Mouse (Mus musculus): ENCODE measurements around the gene Sorbs2. TPM values are rescaled to one million over a fixed set of nuclear protein-coding genes. Genes with fewer than 3 reads are reported as not detected.

The Sorbs2 gene
- total RNA-seq, 2 experiments from 2014 or later, result 192 to 195 TPM

- no peak for DNase-seq (ENCODE audit: low spot score in 2 of 2)
- no peak for TF ChIP-seq CTCF (conservative IDR thresholded peaks at IDR 0.05)
- H3K4me3 ChIP-seq, result no peak overlapping the region
- no peak overlapping the region for H3K27ac ChIP-seq
Measured at GRCm38 (mm10) chr8:45677114-45677853, 169.7 kb downstream of the Sorbs2 start.

DNA sequence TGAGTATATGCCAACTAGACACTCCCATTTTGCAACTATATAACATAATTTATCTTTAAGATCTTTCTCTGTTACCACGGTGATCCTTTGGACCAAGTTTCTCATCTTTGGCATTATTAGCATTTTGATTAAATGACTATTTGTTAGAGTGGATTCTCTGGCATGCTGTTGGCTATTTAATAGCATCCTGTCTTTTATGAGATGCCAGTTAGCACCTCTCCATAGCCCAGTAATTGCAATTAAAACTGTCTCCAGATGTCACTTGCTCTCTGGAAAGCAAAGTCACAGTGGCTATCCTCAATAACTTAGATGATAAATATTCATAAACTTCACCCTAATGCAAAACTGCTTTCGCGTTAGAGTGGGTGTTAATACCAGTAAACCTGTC, 170.3 kb downstream of the Sorbs2 start:
- H3K27ac ChIP-seq, result no peak overlapping the region
- H3K4me3 ChIP-seq, result no peak overlapping the region
- no peak for DNase-seq (ENCODE audit: low spot score in 2 of 2)
- no peak for TF ChIP-seq CTCF (conservative IDR thresholded peaks at IDR 0.05)

- TF ChIP-seq CTCF (conservative IDR thresholded peaks at IDR 0.05), result no peak
- H3K27ac ChIP-seq, result no peak overlapping the region
- no peak for DNase-seq (ENCODE audit: low spot score in 2 of 2)
Measured at GRCm38 (mm10) chr8:45681171-45681570, 173.6 kb downstream of the Sorbs2 start.

DNA sequence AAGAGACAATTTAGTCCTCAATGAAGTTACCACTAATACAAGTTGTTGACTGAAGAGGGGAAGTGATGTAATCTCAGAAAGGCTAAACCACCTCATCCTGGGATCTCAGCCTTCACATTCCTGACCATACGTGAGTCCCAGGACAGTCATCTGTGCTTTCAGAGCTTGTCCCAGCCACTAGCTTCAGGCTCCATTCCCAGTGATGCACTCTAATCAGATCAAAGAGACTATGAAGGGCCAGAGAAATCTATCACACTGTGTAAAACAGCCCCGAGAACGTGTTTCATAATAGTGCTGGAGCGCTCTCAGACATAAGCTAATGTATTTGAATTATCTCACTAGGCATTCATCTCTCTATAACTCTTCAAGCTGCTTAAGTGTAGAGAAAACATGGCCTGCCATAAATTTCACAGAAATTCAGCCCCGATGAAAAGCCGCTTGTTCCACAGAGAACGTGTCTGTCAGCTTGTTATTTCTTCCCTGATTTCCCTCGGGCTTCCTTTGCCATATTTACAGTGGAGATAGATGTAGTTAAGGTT, 175.3 kb downstream of the Sorbs2 start:
- H3K4me3 ChIP-seq, result no peak overlapping the region
- no peak for TF ChIP-seq CTCF (conservative IDR thresholded peaks at IDR 0.05)
- no peak overlapping the region for H3K27ac ChIP-seq
- DNase-seq (ENCODE audit: low spot score in 2 of 2), result no peak

More at GRCm38 (mm10) chr8:45681171-45681570, 173.6 kb downstream of the Sorbs2 start:
- no peak overlapping the region for H3K4me3 ChIP-seq

DNA sequence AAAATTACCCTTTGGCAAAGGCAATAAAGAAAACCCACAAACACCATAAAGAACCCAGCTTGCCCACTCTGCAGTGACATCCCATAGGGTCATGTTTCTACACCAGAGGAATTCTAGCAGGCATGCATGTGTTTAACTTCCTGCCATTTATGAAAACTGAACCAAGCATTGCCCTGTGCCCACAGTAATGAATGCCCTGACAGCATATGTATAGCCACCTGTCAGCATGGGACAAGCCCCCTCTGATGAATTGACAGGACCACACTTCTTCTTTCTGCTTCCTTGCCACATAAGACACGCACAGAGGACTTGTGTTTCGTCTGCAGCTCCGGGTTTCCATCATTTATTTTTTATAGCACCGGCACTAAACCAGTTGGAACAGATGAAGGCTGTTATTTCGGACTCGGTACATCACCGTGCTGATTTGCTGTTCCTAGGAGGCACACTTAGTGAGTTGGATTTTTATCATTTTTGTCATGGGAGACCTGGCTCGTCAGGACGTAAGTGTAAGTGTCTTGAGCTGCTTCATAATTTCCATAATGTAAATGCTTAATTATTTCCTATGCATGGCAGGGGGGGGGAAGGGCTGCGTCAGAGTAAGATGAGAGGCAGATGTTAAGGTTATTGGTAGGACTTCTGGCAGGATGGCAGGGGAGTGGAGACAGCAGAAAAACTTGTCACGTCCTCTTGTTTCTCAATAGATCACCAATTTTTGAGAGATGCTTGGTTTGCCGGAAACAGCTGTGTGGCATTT, 180.5 kb downstream of the Sorbs2 start:
- H3K4me3 ChIP-seq, result peak overlapping the region; percentile 4; the same call in 1 of the 2 replicates
- DNase-seq (ENCODE audit: low spot score in 2 of 2), result no peak
- H3K27ac ChIP-seq, result peak overlapping the region; percentile 62
- no peak for TF ChIP-seq CTCF (conservative IDR thresholded peaks at IDR 0.05)

DNA sequence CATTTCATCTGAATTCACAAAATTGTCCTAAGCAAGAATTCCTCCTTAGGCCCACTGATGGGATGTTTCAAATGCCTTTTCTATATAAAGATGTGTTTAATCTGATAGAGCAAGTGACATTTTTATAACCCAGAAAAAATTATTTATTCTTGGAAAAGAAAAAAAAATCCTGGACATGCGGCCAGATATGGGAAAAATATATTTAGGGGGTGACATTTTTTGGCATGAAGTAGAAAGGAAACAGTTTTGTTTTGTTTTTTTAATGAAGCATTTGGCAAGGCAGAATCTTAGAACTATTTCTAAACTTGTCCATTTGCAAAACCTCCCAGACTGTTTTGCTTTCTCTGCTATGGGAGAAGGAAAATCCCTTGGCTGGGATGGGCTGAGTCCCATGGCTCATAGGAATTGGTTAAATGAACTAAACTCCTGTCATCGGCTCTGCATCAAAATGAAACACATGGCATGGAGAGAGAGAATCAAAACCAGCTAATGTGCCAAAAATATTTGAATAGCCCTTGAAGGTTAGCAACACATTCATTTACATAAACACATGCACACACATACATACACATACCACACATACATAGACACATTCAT, 182.1 kb downstream of the Sorbs2 start:
- peak overlapping the region; percentile 62; the same call in 1 of the 2 replicates for H3K27ac ChIP-seq
- no peak for DNase-seq (ENCODE audit: low spot score in 2 of 2)
- H3K4me3 ChIP-seq, result no peak overlapping the region
- TF ChIP-seq CTCF (conservative IDR thresholded peaks at IDR 0.05), result no peak

- no peak overlapping the region; the same call in 1 of the 2 replicates for H3K27ac ChIP-seq
- H3K4me3 ChIP-seq, result no peak overlapping the region
- no peak for DNase-seq (ENCODE audit: low spot score in 2 of 2)
- TF ChIP-seq CTCF (conservative IDR thresholded peaks at IDR 0.05), result no peak
Measured at GRCm38 (mm10) chr8:45700100-45700499, 192.5 kb downstream of the Sorbs2 start.

- TF ChIP-seq CTCF (conservative IDR thresholded peaks at IDR 0.05), result no peak
- no peak overlapping the region for H3K4me3 ChIP-seq
- peak overlapping the region; percentile 28; the same call in 1 of the 2 replicates for H3K27ac ChIP-seq
- DNase-seq (ENCODE audit: low spot score in 2 of 2), result peak in 1 of 2 experiments; percentile 47
Measured at GRCm38 (mm10) chr8:45703700-45704101, 196.1 kb downstream of the Sorbs2 start.

DNA sequence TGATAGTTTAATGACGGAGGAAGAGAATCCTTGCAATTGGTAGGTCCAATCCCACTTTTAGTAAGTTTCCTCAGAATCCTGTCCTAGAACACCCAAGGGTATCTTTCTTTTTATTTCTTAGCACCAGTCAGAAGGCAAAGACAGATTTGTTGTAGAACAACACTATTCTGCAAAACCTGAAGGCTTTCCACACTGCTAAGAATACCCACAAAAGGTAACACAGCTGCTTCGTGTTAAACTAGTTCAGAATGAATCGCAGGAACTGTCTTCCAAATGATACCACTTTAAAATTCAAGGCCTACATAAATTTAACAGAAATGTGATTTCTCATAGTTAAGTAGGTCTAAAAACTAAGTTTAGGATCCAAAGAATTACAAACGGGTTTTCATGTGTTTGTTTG, 201.5 kb downstream of the Sorbs2 start:
- no peak for DNase-seq (ENCODE audit: low spot score in 2 of 2)
- no peak for TF ChIP-seq CTCF (conservative IDR thresholded peaks at IDR 0.05)
- Histone ChIP-seq H3K4me3 (no peak overlapping the region), H3K27ac (peak overlapping the region; percentile 33; the same call in 1 of the 2 replicates)

GRCm38 (mm10) chr8:45709734-45710133, 202.1 kb downstream of the Sorbs2 start:
- no peak for TF ChIP-seq CTCF (conservative IDR thresholded peaks at IDR 0.05)
- Histone ChIP-seq H3K27ac (no peak overlapping the region), H3K4me3 (no peak overlapping the region)
- DNase-seq (ENCODE audit: low spot score in 2 of 2), result no peak

DNA sequence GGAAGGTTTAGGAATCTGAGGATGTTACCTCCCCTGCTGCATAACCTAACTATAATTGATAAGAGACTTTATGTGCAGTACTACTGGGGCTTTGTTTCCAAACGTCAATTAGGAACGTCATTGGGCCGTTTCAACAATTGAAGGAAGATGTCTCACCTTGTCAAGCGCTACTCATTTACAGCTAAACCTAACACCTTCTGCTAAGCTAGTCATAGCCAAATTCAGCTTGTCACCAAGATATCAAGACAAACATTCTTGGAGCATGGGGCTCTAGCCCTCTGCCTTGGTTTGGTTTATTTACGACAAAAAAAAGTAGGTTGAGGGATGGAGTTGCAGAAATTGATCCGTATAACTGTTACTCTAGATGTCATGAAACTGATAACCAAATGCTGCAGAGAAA, 205.0 kb downstream of the Sorbs2 start:
- TF ChIP-seq CTCF (conservative IDR thresholded peaks at IDR 0.05), result no peak
- DNase-seq (ENCODE audit: low spot score in 2 of 2), result no peak
- Histone ChIP-seq H3K27ac (no peak overlapping the region), H3K4me3 (no peak overlapping the region)

DNA sequence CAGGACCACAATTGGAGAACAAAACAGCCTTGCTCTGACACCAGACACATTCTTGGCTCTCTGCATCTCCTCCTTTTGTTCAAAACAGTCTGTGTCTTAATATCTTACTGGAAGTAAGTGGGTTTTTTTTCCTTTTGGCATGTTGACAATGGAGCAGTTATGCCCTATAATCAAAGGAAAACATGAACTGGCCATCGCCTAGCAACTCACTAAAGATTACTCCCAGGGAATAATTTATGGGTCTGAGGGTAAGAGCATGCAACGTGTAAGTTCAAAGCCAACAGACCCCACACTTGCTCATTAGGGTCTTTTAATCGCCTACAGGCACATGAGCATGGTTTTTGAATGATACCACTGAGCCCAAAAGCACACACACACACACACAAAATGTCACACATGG, 207.2 kb downstream of the Sorbs2 start:
- no peak overlapping the region for H3K4me3 ChIP-seq
- DNase-seq (ENCODE audit: low spot score in 2 of 2), result no peak
- no peak for TF ChIP-seq CTCF (conservative IDR thresholded peaks at IDR 0.05)
- peak overlapping the region; percentile 61; the same call in 1 of the 2 replicates for H3K27ac ChIP-seq

Measured in layer of hippocampus, adult 2 months (tissue).